Mouse (Mus musculus) thymus, postnatal 10 days (tissue): Measurements from ENCODE around the gene Zfp42.

ENCODE experiments used
- DNase-seq, 2 experiments: peaks; one replicate each; pipeline ENCODE4 v3.0.0; 2021; ENCODE audit warnings: low spot score in 2 of 2

The Zfp42 gene

GRCm38 (mm10) chr8:43251653-43252052 lies 55.1 kb downstream of the Zfp42 start:
- DNase-seq = no peak

DNA sequence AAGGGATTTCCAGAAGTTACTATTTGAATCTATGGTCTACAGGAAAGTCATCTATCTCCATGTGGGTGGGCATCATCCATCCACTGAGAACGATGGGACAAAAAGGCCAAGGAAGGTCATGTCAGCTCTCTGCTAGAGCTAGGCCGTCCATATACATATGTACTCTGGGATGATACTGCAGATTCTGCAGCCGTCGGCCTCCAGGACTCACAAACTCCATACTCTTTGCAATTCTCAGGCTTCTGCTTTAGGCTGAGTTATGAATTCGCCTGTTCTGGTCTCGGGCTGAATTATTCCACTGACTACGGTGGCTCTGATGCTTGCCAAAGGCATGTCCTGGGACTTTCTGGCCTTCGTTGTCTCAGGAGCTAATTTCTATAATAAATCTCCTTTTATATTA lies 58.1 kb downstream of the Zfp42 start:
- DNase-seq = no peak
